Mouse (Mus musculus) liver, embryonic 13.5 days (tissue): ENCODE data around the gene Cpz. TPM values are rescaled to one million over a fixed set of nuclear protein-coding genes. Genes with fewer than 3 reads are reported as not detected.

ENCODE experiments used
- ATAC-seq: fragments of 200-750 bp; cut with Nextera tagmentation; 2 replicates; pipeline ENCODE4 v1.8.0; 2017; ENCODE audit warnings: low read depth, mild to moderate bottlenecking, moderate number of reproducible peaks, moderate library complexity
- DNase-seq: peaks from one replicate; pipeline ENCODE4 v3.0.0; 2022
- H3K27ac ChIP-seq: fragments of 300-500 bp; sonication (generic); 2 replicates; pipeline ENCODE4 v1.5.1; 2015; ENCODE audit warnings: moderate library complexity, mild to moderate bottlenecking, inconsistent platforms
- H3K27me3 ChIP-seq: fragments of 300-500 bp; sonication (generic); 2 replicates; pipeline ENCODE4 v1.6.1; 2015; ENCODE audit warnings: mild to moderate bottlenecking, inconsistent platforms
- H3K36me3 ChIP-seq: fragments of 300-500 bp; sonication (generic); 2 replicates; pipeline ENCODE4 v1.6.1; 2015; ENCODE audit warnings: mild to moderate bottlenecking, inconsistent platforms
- H3K4me1 ChIP-seq: fragments of 300-500 bp; sonication (generic); replicated peaks from 2 replicates; pipeline ENCODE4 v1.6.1; 2015; ENCODE audit warnings: inconsistent platforms
- H3K4me2 ChIP-seq: fragments of 300-500 bp; sonication (generic); 2 replicates; pipeline ENCODE4 v1.6.1; 2015; ENCODE audit warnings: inconsistent platforms, mild to moderate bottlenecking, moderate library complexity
- H3K4me3 ChIP-seq: fragments of 300-500 bp; sonication (generic); replicated peaks from 2 replicates; pipeline ENCODE4 v1.5.1; 2015; ENCODE audit warnings: mild to moderate bottlenecking, inconsistent platforms
- H3K9ac ChIP-seq: fragments of 300-500 bp; sonication (generic); 2 replicates; pipeline ENCODE4 v1.6.1; 2015; ENCODE audit warnings: mild to moderate bottlenecking, inconsistent platforms
- H3K9me3 ChIP-seq: fragments of 300-500 bp; sonication (generic); replicated peaks from 2 replicates; pipeline ENCODE4 v1.6.1; 2016; ENCODE audit warnings: inconsistent platforms
- whole genome bisulfite sequencing: fragments of 180-500 bp; shearing (Covaris S2); methylation state at CpG from one replicate; pipeline ENCODE4 v1.1.7; 2015; ENCODE audit not compliant: insufficient replicate concordance; 5-methylcytosine and 5-hydroxymethylcytosine counted together
- polyA plus RNA-seq: library from polyadenylated mRNA; unstranded; fragments of >200 nt; fragmentation: Nextera tagmentation; extraction: Ambion mirVana; gene quantifications from 2 replicates; pipeline ENCODE4 v1.2.1, GENCODE M21; 2015

Gene Cpz
- polyA plus RNA-seq, 1 experiment from 2014 or later = 1.2 TPM

- H3K9me3 ChIP-seq = no peaks in the 10 kb centered on the region
- no peak for DNase-seq
- no peaks in the 10 kb centered on the region for H3K27me3 ChIP-seq
- no peak overlapping the region for H3K4me3 ChIP-seq
- H3K36me3 ChIP-seq = peaks cover 24% of the 10 kb centered on the region
- H3K4me2 ChIP-seq = no peak overlapping the region
- no peak overlapping the region for H3K9ac ChIP-seq
- 67% methylated on average over 4 of the region's 4 CpGs for WGBS
- H3K27ac ChIP-seq = no peak overlapping the region
- ATAC-seq = no peak
- no peaks in the 10 kb centered on the region for H3K4me1 ChIP-seq
Measured at GRCm38 (mm10) chr5:35552838-35553539, 27.5 kb upstream of the Cpz start.

GRCm38 (mm10) chr5:35551855-35552837 lies 26.6 kb upstream of the Cpz start:
- no peak overlapping the region for H3K9ac ChIP-seq
- WGBS = 41% methylated on average over 7 of the region's 7 CpGs
- ATAC-seq (0 out of 2 replicates have a peak, but pooled peaks have one; percentile 18), DNase-seq (no peak)
- no peak overlapping the region for H3K4me2 ChIP-seq
- no peak overlapping the region for H3K27ac ChIP-seq
- H3K9me3 ChIP-seq = no peaks in the 10 kb centered on the region
- no peak overlapping the region for H3K4me3 ChIP-seq
- H3K36me3 ChIP-seq = peaks cover 16% of the 10 kb centered on the region
- no peaks in the 10 kb centered on the region for H3K27me3 ChIP-seq
- H3K4me1 ChIP-seq = no peaks in the 10 kb centered on the region

GRCm38 (mm10) chr5:35546127-35546526 lies 20.6 kb upstream of the Cpz start:
- H3K4me2 ChIP-seq = no peak overlapping the region
- no peak overlapping the region for H3K4me3 ChIP-seq
- H3K27ac ChIP-seq = no peak overlapping the region
- H3K4me1 ChIP-seq = no peaks in the 10 kb centered on the region
- H3K9ac ChIP-seq = no peak overlapping the region
- H3K9me3 ChIP-seq = no peaks in the 10 kb centered on the region
- no peaks in the 10 kb centered on the region for H3K27me3 ChIP-seq
- ATAC-seq (0 out of 2 replicates have a peak, but pooled peaks have one; percentile 47), DNase-seq (no peak)
- no peaks in the 10 kb centered on the region for H3K36me3 ChIP-seq

GRCm38 (mm10) chr5:35541059-35541790 lies 15.7 kb upstream of the Cpz start:
- no peak for DNase-seq
- H3K4me2 ChIP-seq = no peak overlapping the region
- H3K27me3 ChIP-seq = no peaks in the 10 kb centered on the region
- H3K9me3 ChIP-seq = no peaks in the 10 kb centered on the region
- H3K4me1 ChIP-seq = no peaks in the 10 kb centered on the region
- H3K36me3 ChIP-seq = no peaks in the 10 kb centered on the region
- H3K9ac ChIP-seq = no peak overlapping the region
- 58% methylated on average over 4 of the region's 4 CpGs for WGBS
- no peak overlapping the region for H3K4me3 ChIP-seq
- H3K27ac ChIP-seq = no peak overlapping the region
- no peak for ATAC-seq

GRCm38 (mm10) chr5:35540555-35540954 lies 15.1 kb upstream of the Cpz start:
- Histone ChIP-seq H3K27me3 (no peaks in the 10 kb centered on the region), H3K9ac (no peak overlapping the region), H3K4me3 (no peak overlapping the region), H3K36me3 (no peaks in the 10 kb centered on the region), H3K4me2 (no peak overlapping the region), H3K9me3 (no peaks in the 10 kb centered on the region), H3K4me1 (no peaks in the 10 kb centered on the region), H3K27ac (no peak overlapping the region)
- DNase-seq (no peak), ATAC-seq (no peak)
- WGBS = 37% methylated on average over 5 of the region's 5 CpGs

- Histone ChIP-seq H3K36me3 (no peaks in the 10 kb centered on the region), H3K9ac (no peak overlapping the region), H3K4me2 (no peak overlapping the region), H3K27ac (no peak overlapping the region), H3K4me1 (no peaks in the 10 kb centered on the region), H3K4me3 (no peak overlapping the region), H3K9me3 (no peaks in the 10 kb centered on the region), H3K27me3 (no peaks in the 10 kb centered on the region)
- ATAC-seq (no peak), DNase-seq (no peak)
- WGBS = 46% methylated on average over 4 of the region's 4 CpGs
Measured at GRCm38 (mm10) chr5:35539576-35539975, 14.1 kb upstream of the Cpz start.

- Histone ChIP-seq H3K4me3 (no peak overlapping the region), H3K36me3 (no peaks in the 10 kb centered on the region), H3K4me2 (no peak overlapping the region), H3K27ac (no peak overlapping the region), H3K9ac (no peak overlapping the region), H3K4me1 (no peaks in the 10 kb centered on the region), H3K27me3 (no peaks in the 10 kb centered on the region), H3K9me3 (no peaks in the 10 kb centered on the region)
- ATAC-seq (no peak), DNase-seq (no peak)
- 65% methylated on average over 3 of the region's 3 CpGs for WGBS
Measured at GRCm38 (mm10) chr5:35538022-35538421, 12.5 kb upstream of the Cpz start.

- no peak for ATAC-seq
- WGBS = 41% methylated on average over 1 of the region's 1 CpGs
- no peaks in the 10 kb centered on the region for H3K4me1 ChIP-seq
Measured at GRCm38 (mm10) chr5:35537474-35537873, 12.0 kb upstream of the Cpz start.

GRCm38 (mm10) chr5:35536271-35536670 lies 10.8 kb upstream of the Cpz start:
- no peak overlapping the region for H3K27ac ChIP-seq
- no peaks in the 10 kb centered on the region for H3K27me3 ChIP-seq
- no peak overlapping the region for H3K4me2 ChIP-seq
- WGBS = 50% methylated on average over 3 of the region's 3 CpGs
- ATAC-seq (no peak), DNase-seq (no peak)
- H3K9ac ChIP-seq = no peak overlapping the region
- H3K36me3 ChIP-seq = no peaks in the 10 kb centered on the region
- H3K4me1 ChIP-seq = no peaks in the 10 kb centered on the region
- H3K9me3 ChIP-seq = no peaks in the 10 kb centered on the region
- H3K4me3 ChIP-seq = no peak overlapping the region

More at GRCm38 (mm10) chr5:35537474-35537873, 12.0 kb upstream of the Cpz start:
- Histone ChIP-seq H3K27ac (no peak overlapping the region), H3K9me3 (no peaks in the 10 kb centered on the region), H3K9ac (no peak overlapping the region), H3K4me2 (no peak overlapping the region), H3K36me3 (no peaks in the 10 kb centered on the region), H3K4me3 (no peak overlapping the region), H3K27me3 (no peaks in the 10 kb centered on the region)
- DNase-seq = no peak

GRCm38 (mm10) chr5:35531586-35531985 lies 6.1 kb upstream of the Cpz start:
- 15% methylated on average over 10 of the region's 10 CpGs for WGBS
- Histone ChIP-seq H3K36me3 (no peaks in the 10 kb centered on the region), H3K4me3 (no peak overlapping the region), H3K9ac (no peak overlapping the region), H3K27me3 (peaks cover 7% of the 10 kb centered on the region), H3K27ac (no peak overlapping the region), H3K4me1 (no peaks in the 10 kb centered on the region), H3K9me3 (no peaks in the 10 kb centered on the region), H3K4me2 (no peak overlapping the region)
- ATAC-seq (no peak), DNase-seq (no peak)

GRCm38 (mm10) chr5:35530442-35530841 lies 4.9 kb upstream of the Cpz start:
- Histone ChIP-seq H3K27ac (no peak overlapping the region), H3K4me1 (no peaks in the 10 kb centered on the region), H3K9ac (no peak overlapping the region), H3K27me3 (peaks cover 18% of the 10 kb centered on the region), H3K36me3 (no peaks in the 10 kb centered on the region), H3K4me3 (no peak overlapping the region), H3K9me3 (no peaks in the 10 kb centered on the region), H3K4me2 (no peak overlapping the region)
- DNase-seq (peak; percentile 26), ATAC-seq (no peak)
- WGBS = 9% methylated on average over 4 of the region's 4 CpGs
